Mouse (Mus musculus) left cerebral cortex, adult 2 months (tissue): ENCODE results near the gene Anxa1. TPM values are rescaled to one million over a fixed set of nuclear protein-coding genes. Genes with fewer than 3 reads are reported as not detected.

Experiments
- DNase-seq, 2 experiments: peaks; one replicate each; pipeline ENCODE4 v3.0.0; 2021 to 2022; ENCODE audit warnings: low spot score in 2 of 2, mixed read lengths in 1 of 2; ENCODE audit errors: extremely low spot score in 1 of 2
- H3K27ac ChIP-seq: fragments of 200-600 bp; 2 replicates; pipeline ENCODE4 v1.8.1; 2022
- H3K4me3 ChIP-seq: fragments of 200-600 bp; 2 replicates; pipeline ENCODE4 v1.8.1; 2022
- CTCF ChIP-seq: fragments of 200-600 bp; IDR thresholded peaks from 2 replicates; pipeline ENCODE4 v1.8.1; 2022; ENCODE audit warnings: antibody characterized with exemption, mild to moderate bottlenecking, moderate library complexity
- intact Hi-C: fragments of 180-260 bp; cut with DNase I; formaldehyde crosslinking; loops from one replicate; pipeline ENCODE4 v1.15.1; 2025
- total RNA-seq, 2 experiments: library from RNA; stranded (reverse); gene quantifications; 2 replicates each; pipeline ENCODE4 v1.2.3; 2021

The Anxa1 gene
- total RNA-seq, 2 experiments from 2014 or later = 1.7 to 2.8 TPM

DNA sequence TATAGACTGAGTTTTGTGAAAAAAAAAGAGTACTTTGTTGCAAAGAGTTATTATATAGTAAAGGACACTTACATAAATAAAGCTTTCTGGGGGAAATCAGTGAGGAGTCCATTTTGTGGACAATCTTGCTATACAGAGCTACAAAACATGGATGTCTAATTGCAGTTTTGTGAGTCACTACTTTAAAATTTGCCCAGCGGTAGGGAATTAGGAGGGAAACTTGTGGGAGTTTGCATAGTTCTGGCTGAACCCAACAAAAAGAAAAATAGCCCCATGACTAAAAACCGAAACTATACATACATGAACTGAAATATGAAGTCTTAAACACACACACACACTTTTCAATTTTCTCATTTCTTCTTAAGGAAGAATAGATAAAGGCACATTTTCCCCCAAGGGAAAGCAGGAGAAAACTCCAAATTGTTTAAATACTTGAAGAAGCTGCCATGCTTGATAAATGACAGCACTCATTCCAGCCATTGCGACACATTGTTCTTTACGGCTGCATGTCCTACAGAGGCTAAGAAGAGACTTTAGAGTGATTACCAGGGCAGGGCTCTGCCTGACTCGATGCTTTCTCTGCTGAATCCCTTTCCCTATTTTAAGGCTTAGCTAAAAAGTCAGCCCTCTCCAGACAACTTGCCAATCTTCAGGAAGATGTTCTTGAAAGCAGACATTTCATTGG, 11.9 kb upstream of the Anxa1 start:
- no peak overlapping the region for H3K27ac ChIP-seq
- no peak overlapping the region for H3K4me3 ChIP-seq
- no peak for TF ChIP-seq CTCF
- intact Hi-C loops = no loop called here
- no peak for DNase-seq

DNA sequence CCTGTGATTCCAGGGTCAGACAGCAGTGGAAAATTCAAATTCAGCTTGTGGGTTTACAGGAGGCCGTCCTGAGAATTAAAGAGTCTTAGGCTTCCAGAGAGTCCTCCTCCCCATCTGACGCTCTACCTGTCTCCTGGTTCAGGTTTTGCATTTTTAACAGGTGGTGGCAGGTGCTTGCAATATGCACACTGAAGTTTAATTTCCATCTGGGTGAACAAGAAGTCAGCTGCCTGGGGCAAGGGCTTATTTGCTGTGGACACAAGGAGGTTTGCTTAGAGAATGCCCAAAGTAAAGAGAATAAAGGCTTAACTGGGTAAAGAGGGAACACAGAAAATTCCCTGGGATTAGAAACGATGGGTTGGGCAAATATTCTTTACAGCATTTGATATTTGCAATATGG, 11.2 kb upstream of the Anxa1 start:
- Histone ChIP-seq H3K4me3 (no peak overlapping the region), H3K27ac (no peak overlapping the region)
- intact Hi-C loops = no loop called here
- TF ChIP-seq CTCF = no peak
- no peak for DNase-seq

DNA sequence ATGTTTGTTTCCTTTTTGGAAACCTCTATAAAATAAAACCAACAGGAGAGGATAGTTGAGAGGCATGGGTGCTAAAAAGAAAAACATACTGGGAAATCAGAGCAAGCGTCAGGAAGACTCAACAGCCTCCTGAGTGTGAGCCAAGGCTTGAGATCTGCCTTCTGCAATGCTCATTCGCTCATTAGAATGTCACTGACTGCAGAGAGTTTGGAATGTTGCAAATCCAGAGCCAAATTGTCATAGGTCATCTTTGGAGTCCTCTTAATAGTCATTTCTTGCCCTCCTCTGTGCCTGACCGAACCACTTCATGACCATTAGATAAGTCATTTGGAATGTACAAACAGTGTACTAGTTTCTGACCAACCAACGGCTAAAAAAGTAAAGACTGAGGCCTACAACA, 8.4 kb upstream of the Anxa1 start:
- intact Hi-C loops = no loop called here
- no peak for TF ChIP-seq CTCF
- no peak overlapping the region for H3K4me3 ChIP-seq
- no peak for DNase-seq
- no peak overlapping the region for H3K27ac ChIP-seq

DNA sequence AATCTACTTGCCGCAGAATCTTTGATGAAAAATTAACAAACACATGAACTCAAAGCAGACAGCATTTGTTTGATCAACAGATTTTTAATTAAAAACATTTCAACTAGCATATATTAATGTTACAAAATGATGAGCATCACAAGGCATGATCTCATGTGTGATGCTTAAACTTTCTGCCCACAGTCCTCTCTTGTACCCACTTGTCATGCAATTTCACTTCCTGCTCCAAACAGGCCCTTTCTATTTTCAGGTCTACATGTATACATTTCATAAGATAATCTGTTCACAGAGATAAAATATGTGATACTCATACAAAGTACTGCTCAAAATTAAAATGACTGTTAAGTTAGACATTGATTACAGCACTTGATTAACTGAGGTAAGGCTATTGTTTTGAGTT, 6.3 kb upstream of the Anxa1 start:
- DNase-seq = no peak
- no peak for TF ChIP-seq CTCF
- no peak overlapping the region for H3K27ac ChIP-seq
- intact Hi-C loops = no loop called here
- H3K4me3 ChIP-seq = no peak overlapping the region

DNA sequence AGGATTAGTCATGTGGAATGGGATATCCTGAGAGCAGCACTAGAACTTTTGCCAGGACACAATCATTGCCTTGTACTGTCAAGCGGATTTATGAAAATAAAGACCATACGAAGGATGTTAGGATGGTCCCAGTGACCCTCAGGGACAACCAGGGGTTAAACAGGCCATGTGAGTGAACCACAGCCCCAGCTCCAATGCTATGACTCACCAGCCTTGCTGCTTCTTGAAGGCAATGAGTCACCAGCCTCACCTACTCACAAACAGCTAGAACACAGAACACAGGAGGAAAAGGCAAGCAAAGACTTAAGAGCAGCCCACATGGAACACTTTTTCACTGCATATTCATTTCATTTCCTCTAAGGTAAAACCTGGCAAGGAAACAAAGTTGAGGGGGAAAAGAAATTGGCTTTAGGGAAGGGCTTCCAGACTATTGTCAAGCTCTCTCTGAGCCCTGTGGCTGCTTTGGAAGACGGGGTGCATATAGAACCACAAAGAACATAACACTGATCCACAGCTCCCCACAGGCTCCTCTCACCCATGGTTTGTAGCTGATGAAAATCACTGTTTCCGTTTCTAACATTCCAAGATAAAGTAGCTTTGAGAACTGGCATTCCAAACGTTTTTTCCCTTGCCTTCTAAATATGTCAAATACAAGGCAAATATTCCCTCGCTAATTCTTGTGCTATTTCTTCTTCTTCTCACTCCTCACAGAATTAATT, 3.0 kb upstream of the Anxa1 start:
- peak; percentile 15 to 20 for DNase-seq
- peak overlapping the region; percentile 5; the same call in 1 of the 2 replicates for H3K27ac ChIP-seq

DNA sequence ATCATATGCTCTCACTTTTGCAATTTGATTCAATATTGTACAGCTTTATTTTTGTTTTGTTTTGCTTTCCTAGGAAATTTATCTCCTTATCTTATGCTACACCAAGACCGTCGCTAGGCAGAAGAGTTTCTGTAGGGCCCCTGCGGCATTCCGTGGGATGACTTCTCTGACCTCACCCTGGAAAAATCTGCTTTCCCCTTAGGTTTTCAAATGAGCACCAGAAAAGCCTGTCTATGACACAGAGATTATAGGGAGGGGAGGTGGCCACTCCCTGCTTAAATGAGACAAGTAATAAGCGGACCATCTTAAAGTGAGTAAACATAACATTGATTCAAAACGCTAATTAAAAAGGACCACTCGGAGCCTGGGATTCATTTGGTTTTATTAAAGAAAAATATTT, 1.0 kb downstream of the Anxa1 start:
- no peak for TF ChIP-seq CTCF
- intact Hi-C loops = no loop called here
- Histone ChIP-seq H3K4me3 (no peak overlapping the region), H3K27ac (no peak overlapping the region)
- DNase-seq = no peak

More for the DNA sequence above, 3.0 kb upstream of the Anxa1 start:
- no peak overlapping the region for H3K4me3 ChIP-seq
- intact Hi-C loops = no loop called here
- no peak for TF ChIP-seq CTCF

DNA sequence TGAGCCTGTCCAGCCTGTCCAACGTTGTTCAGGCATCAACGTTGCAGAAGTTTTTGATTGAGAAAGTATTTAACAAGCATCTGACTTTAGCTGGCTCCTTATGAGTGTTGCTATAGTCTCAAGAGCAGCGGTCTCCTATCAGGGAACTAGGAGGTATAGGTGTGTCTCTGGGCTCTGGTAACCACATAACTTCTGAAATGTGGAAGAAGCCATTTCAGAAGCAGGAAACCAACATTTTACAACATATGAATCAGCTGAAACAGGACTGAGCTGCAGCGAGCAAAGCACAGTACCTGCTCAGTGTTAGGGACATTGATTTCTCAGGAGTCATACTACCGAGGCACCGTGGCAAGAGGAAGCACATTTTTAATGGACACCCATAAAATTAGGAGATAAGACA, 1.5 kb downstream of the Anxa1 start:
- no peak for TF ChIP-seq CTCF
- intact Hi-C loops = no loop called here
- Histone ChIP-seq H3K4me3 (no peak overlapping the region), H3K27ac (no peak overlapping the region)
- no peak for DNase-seq

DNA sequence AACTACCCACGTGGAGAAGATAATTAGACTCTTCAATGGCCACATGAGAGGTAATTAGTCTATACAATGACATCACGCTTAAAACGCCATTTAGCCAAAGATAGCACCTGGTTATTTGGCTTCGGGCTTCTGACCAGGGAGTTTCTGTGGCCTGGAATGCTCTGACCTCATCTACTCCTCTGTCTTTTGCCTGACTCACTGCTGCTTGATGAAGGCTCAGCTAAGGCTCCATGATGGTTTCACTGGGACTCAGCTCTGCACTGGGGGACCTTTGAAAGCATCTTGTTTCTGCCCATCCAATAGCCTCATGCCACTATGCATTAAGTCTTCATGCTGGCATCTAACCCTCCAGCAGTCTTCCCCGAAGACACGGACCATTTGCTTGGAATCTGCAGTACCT, 2.5 kb downstream of the Anxa1 start:
- H3K4me3 ChIP-seq = no peak overlapping the region
- intact Hi-C loops = no loop called here
- DNase-seq = no peak
- no peak overlapping the region for H3K27ac ChIP-seq
- TF ChIP-seq CTCF = no peak

DNA sequence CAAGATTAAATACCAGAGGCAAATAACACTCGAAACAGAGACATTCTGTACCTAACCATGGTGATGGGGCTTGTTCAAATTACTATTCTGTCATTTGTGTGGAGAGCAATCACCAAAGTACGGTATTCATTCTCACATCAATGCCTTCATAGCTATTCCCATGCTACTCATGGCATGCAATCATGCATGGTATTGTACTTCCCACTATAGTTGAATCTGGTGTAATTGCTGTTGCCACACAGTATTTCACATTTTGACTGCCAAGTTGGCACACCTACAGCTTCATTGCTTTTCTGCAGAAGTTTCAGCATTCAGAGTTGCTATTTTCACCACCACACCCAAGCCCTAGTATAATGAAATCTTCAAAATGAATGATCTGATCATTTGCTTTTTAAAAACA, 4.4 kb downstream of the Anxa1 start:
- H3K27ac ChIP-seq = no peak overlapping the region
- no peak for TF ChIP-seq CTCF
- intact Hi-C loops = no loop called here
- no peak overlapping the region for H3K4me3 ChIP-seq
- no peak for DNase-seq

DNA sequence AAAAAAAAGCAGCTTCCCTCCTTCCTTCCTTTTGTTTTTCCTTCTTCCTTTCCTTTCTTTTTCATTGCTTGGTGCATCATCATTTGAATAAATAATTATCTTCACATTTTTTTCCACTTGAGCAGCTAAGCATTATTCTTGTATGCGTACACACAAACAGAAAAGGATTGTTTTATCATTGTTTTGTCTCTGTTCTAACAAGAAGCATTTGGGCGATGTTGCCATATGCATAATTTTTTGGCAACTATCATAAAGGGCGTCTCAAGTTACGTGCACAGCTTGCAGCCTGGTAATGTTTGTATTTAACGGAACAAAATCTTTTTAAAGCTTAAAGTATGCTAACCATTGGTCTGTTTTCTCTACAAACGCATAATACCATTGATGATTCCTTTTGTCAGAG, 5.1 kb downstream of the Anxa1 start:
- intact Hi-C loops = no loop called here
- Histone ChIP-seq H3K27ac (no peak overlapping the region), H3K4me3 (no peak overlapping the region)
- TF ChIP-seq CTCF = no peak
- DNase-seq = no peak

DNA sequence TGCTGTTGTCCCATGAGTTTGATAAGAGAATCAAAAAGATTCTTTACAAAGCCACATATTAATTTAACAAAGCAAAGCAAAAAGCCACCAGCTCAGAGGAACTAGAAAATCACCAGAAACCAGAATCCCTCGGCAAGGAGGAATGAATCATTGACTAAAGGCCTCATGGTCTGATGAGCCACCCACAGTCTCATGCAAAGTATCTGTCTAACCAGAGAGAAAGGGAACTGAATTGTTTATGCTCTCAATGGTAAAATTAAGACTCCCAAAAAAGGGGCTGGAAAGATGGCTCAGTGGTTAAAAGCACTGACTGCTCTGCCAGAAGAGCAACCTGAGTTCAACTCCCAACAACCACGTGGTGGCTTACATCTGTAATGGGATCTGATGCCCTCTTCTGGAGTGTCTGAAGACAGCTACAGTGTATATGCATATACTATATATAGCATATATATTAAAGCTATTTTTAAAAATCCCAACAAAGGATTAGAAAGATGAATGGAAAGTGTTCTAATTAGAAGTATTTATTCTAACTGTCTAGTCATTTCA, 9.5 kb downstream of the Anxa1 start:
- intact Hi-C loops = no loop called here
- H3K27ac ChIP-seq = no peak overlapping the region
- no peak for DNase-seq
- no peak overlapping the region for H3K4me3 ChIP-seq
- TF ChIP-seq CTCF = no peak

DNA sequence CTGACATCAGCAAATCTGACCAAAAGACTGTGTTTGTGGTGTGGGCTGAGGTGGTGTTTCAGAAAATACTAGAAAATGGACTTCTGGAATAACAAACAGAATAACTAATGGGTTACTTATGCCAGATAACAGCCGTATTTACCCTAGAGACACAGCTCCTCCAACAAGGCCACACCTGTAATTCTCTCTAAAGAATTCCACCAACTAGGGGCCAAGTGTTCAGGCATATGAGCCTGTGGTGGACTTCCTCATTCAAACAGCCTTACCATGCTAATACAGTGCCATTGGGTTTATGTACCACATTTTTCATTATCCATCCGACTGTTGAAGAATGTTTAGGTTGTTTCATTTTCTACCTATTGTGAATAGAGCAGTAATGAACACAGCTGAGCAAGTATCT, 20.6 kb downstream of the Anxa1 start:
- TF ChIP-seq CTCF = no peak
- no peak for DNase-seq
- intact Hi-C loops = no loop called here
- no peak overlapping the region for H3K4me3 ChIP-seq
- no peak overlapping the region for H3K27ac ChIP-seq
